21 mouse cellular contexts compared by ENCODE assay signal in the genomic region with DNA sequence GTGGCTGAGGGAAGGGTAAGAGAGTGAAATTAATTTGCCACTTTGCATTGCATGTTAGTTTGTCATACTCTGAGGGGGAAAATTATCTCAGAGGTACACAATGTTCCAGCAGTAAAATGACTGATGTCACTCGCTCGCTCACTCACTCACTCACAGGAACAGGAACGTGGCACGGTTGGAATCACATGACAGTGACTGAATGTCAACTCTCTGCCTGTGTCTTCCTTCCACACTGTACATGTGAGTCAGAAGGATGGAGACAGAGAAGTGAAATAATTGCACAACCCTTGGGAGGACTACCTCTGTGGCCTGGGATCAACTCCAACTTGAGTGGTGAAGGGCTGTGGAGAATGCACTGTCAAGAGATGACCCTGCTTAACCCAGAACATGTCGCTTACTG. TPM values are rescaled to one million over a fixed set of nuclear protein-coding genes. Genes with fewer than 3 reads are reported as not detected.
DNase-seq lines count a peak whose midpoint lies in the region; ATAC-seq and TF ChIP-seq lines count a peak whose summit lies in the region.
"Had no signal": no experiment of that assay in that cellular context is flagged by ENCODE, and none has a peak within 500 bp of the region (broad histone marks: within the 10 kb centered on the region; RNA-seq: fewer than 3 reads in every experiment).

No protein-coding gene starts in this region.

- ATAC-seq in heart, embryonic 12.5 days (ENCODE audit: insufficient number of reproducible peaks, low FRiP score): no peak
- ATAC-seq in Patski: peak; percentile 33
- peak; percentile 78 for ATAC-seq in granulocyte monocyte progenitor cell, adult 5-6 weeks (replicated peaks; ENCODE audit: poor library complexity, severe bottlenecking)
- ATAC-seq in frontal cortex, adult (ENCODE audit: low TSS enrichment): no peak
- ATAC-seq in hindbrain, embryonic 13.5 days (ENCODE audit: low FRiP score): no peak

- no peak overlapping the region for H3K4me3 ChIP-seq in heart, adult 2 months
- no peak overlapping the region for H3K4me3 ChIP-seq in heart, embryonic 12.5 days
- H3K4me3 ChIP-seq in hindbrain, embryonic 13.5 days: no peak overlapping the region
- H3K4me3 ChIP-seq: embryonic facial prominence, embryonic 12.5 days; forebrain, embryonic 10.5 days; limb, embryonic 10.5 days had no signal

- TF ChIP-seq POLR2A in heart, adult 2 months (IDR thresholded peaks at IDR 0.05; ENCODE audit: insufficient read depth, low read depth, low read length): no peak

- CTCF ChIA-PET in Patski (lab: Charles Lee): interaction anchor here (0.7 to 2.7 kb wide), 4 partner anchors 9 to 32 kb away, joined by 3 to 9 read pairs (median 4); no protein-coding TSS in a partner anchor

- POLR2A ChIA-PET in Patski (lab: Charles Lee): interaction anchor here (0.6 kb wide), 1 partner anchor 39 kb away, joined by 3 read pairs; no protein-coding TSS in a partner anchor

- H3K27ac ChIP-seq in heart, adult 2 months: no peak overlapping the region
- H3K27ac ChIP-seq in heart, embryonic 12.5 days (ENCODE audit: poor library complexity, severe bottlenecking): no peak overlapping the region
- no peak overlapping the region for H3K27ac ChIP-seq in hindbrain, embryonic 13.5 days
- H3K27ac ChIP-seq: embryonic facial prominence, embryonic 12.5 days; forebrain, embryonic 10.5 days; limb, embryonic 10.5 days had no signal

- DNase-seq in heart, adult 2 months: peak in 1 of 2 experiments; percentile 5
- peak; percentile 14 for DNase-seq in 3134 (ENCODE audit: extremely low read depth, insufficient read length, low spot score)
- no peak for DNase-seq in Patski (ENCODE audit: low read depth, low spot score)
- no peak for DNase-seq in cerebellum, adult 11-12 months
- DNase-seq: cerebellum, adult 9-11 months; heart, postnatal 36 days; kidney, adult 18-20 months; spleen, adult 18-20 months; thymus, postnatal 4 days had no signal

- TF ChIP-seq CTCF in heart, adult 2 months (IDR thresholded peaks at IDR 0.05): no peak
- no peak for TF ChIP-seq CTCF in Patski (IDR thresholded peaks at IDR 0.05)

- intact Hi-C loops in heart, adult 2 months (cut with DNase I): no loop called here

- H3K79me2 ChIP-seq in heart, adult 2 months (replicated peaks; ENCODE audit: control insufficient read depth, insufficient read depth, low read length): no peaks in the 10 kb centered on the region

- H3K27me3 ChIP-seq in heart, adult 2 months (ENCODE audit: control insufficient read depth, insufficient read depth, low read length): no peaks in the 10 kb centered on the region
- no peaks in the 10 kb centered on the region for H3K27me3 ChIP-seq in heart, embryonic 12.5 days (replicated peaks)
- H3K27me3 ChIP-seq in Patski: no peaks in the 10 kb centered on the region
- H3K27me3 ChIP-seq in hindbrain, embryonic 13.5 days: no peaks in the 10 kb centered on the region
- H3K27me3 ChIP-seq: embryonic facial prominence, embryonic 12.5 days had no signal

- no peak overlapping the region for H3K4me2 ChIP-seq in heart, embryonic 12.5 days
- no peak overlapping the region for H3K4me2 ChIP-seq in hindbrain, embryonic 13.5 days
- H3K4me2 ChIP-seq: embryonic facial prominence, embryonic 12.5 days; midbrain, embryonic 11.5 days had no signal

- H3K36me3 ChIP-seq in heart, adult 2 months (ENCODE audit: control insufficient read depth, insufficient read depth, low read length): peaks cover 4% of the 10 kb centered on the region; the same call in 1 of the 2 replicates
- no peaks in the 10 kb centered on the region for H3K36me3 ChIP-seq in heart, embryonic 12.5 days
- no peaks in the 10 kb centered on the region for H3K36me3 ChIP-seq in hindbrain, embryonic 13.5 days
- H3K36me3 ChIP-seq: embryonic facial prominence, embryonic 12.5 days; forebrain, embryonic 10.5 days; limb, embryonic 10.5 days had no signal

- no peak overlapping the region for H3K9ac ChIP-seq in heart, adult 2 months (ENCODE audit: low read depth, low read length)
- no peak overlapping the region for H3K9ac ChIP-seq in heart, embryonic 12.5 days
- H3K9ac ChIP-seq in hindbrain, embryonic 13.5 days: no peak overlapping the region
- H3K9ac ChIP-seq: embryonic facial prominence, embryonic 12.5 days had no signal

- no peaks in the 10 kb centered on the region for H3K9me3 ChIP-seq in heart, embryonic 12.5 days (replicated peaks)
- H3K9me3 ChIP-seq in hindbrain, embryonic 13.5 days: no peaks in the 10 kb centered on the region
- H3K9me3 ChIP-seq: embryonic facial prominence, embryonic 12.5 days; forebrain, embryonic 10.5 days; limb, embryonic 10.5 days had no signal

- in situ Hi-C loops in Patski (cut with MboI; ENCODE audit: low pct_unique_long_range_greater_than_20kb): no loop called here

- peak; percentile 69; the same call in 1 of the 2 replicates for TF ChIP-seq EP300 in heart, adult 2 months (IDR thresholded peaks at IDR 0.05; ENCODE audit: insufficient read depth, low read depth, low read length)

- WGBS in heart, adult 2 months: 68% methylated on average over 5 of the region's 5 CpGs
- 86% methylated on average over 5 of the region's 5 CpGs for WGBS in heart, embryonic 12.5 days
- WGBS in hindbrain, embryonic 13.5 days: 90% methylated on average over 5 of the region's 5 CpGs

- H3K4me1 ChIP-seq in heart, adult 2 months (ENCODE audit: control insufficient read depth, insufficient read depth, low read length): peaks cover 8% of the 10 kb centered on the region
- H3K4me1 ChIP-seq in heart, embryonic 12.5 days (replicated peaks): peaks cover 28% of the 10 kb centered on the region
- H3K4me1 ChIP-seq in hindbrain, embryonic 13.5 days (replicated peaks): no peaks in the 10 kb centered on the region
- H3K4me1 ChIP-seq: embryonic facial prominence, embryonic 12.5 days; limb, embryonic 10.5 days had no signal

RNA-seq across cellular contexts. Expression of a gene that starts 6.3 kb away (rescaled TPM):
- not detected for total RNA-seq in heart, adult 2 months (2021)
- 0.09 and 0.16 TPM in 2 replicates for polyA plus RNA-seq in heart, adult 2 months (2012; rRNA removed)
- polyA plus RNA-seq in heart, embryonic 12.5 days (2016; fragmentation: Nextera tagmentation; extraction: Ambion mirVana): not detected in 2 replicates
- 0.44 TPM for polyA plus RNA-seq in Patski (2021)
- not detected in 2 replicates for total RNA-seq in granulocyte monocyte progenitor cell, adult 5-6 weeks (2014; fragmentation: Nextera tagmentation)
- 0.05 TPM in 1 of 2 replicates, not detected in the other for total RNA-seq in granulocyte monocyte progenitor cell, adult 5-6 weeks (2017)
- polyA plus RNA-seq in hindbrain, embryonic 13.5 days (2015; fragmentation: Nextera tagmentation; extraction: Ambion mirVana): not detected in 2 replicates
- total RNA-seq: gastrocnemius, adult 8-10 months; heart, postnatal 36 days had no signal
- polyA plus RNA-seq: embryonic facial prominence, embryonic 12.5 days; forebrain, embryonic 10.5 days; large intestine, adult 2 months; limb, embryonic 10.5 days; midbrain, embryonic 11.5 days; neural tube, embryonic 11.5 days had no signal

RNA-seq across cellular contexts. Expression of a gene that starts 28.0 kb away (rescaled TPM):
- 1 to 10 TPM; 1.9 to 2.1 TPM for total RNA-seq in heart, adult 2 months (2021)
- polyA plus RNA-seq in heart, adult 2 months (2012; rRNA removed): 1.0 and 1.1 TPM in 2 replicates
- polyA plus RNA-seq in heart, embryonic 12.5 days (2016; fragmentation: Nextera tagmentation; extraction: Ambion mirVana): 2.0 and 2.1 TPM in 2 replicates
- not detected for polyA plus RNA-seq in Patski (2021)
- total RNA-seq in granulocyte monocyte progenitor cell, adult 5-6 weeks (2014; fragmentation: Nextera tagmentation): 1.9 TPM in 1 of 2 replicates, not detected in the other
- total RNA-seq in granulocyte monocyte progenitor cell, adult 5-6 weeks (2017): 0.36 and 2.2 TPM in 2 replicates
- polyA plus RNA-seq in hindbrain, embryonic 13.5 days (2015; fragmentation: Nextera tagmentation; extraction: Ambion mirVana): 0.23 and 0.44 TPM in 2 replicates
- polyA plus RNA-seq: brain, embryonic 14.5 days had no signal

RNA-seq across cellular contexts. Expression of a gene that starts 42.0 kb away (rescaled TPM):
- not detected for total RNA-seq in heart, adult 2 months (2021)
- not detected in 2 replicates for polyA plus RNA-seq in heart, adult 2 months (2012; rRNA removed)
- not detected in 2 replicates for polyA plus RNA-seq in heart, embryonic 12.5 days (2016; fragmentation: Nextera tagmentation; extraction: Ambion mirVana)
- 0.03 TPM for polyA plus RNA-seq in Patski (2021)
- not detected in 2 replicates for total RNA-seq in granulocyte monocyte progenitor cell, adult 5-6 weeks (2014; fragmentation: Nextera tagmentation)
- total RNA-seq in granulocyte monocyte progenitor cell, adult 5-6 weeks (2017): not detected in 2 replicates
- not detected in 2 replicates for polyA plus RNA-seq in hindbrain, embryonic 13.5 days (2015; fragmentation: Nextera tagmentation; extraction: Ambion mirVana)
- total RNA-seq: heart, postnatal 36 days had no signal
- polyA plus RNA-seq: brain, embryonic 14.5 days; embryonic facial prominence, embryonic 12.5 days; forebrain, embryonic 10.5 days; large intestine, adult 2 months; midbrain, embryonic 11.5 days; neural tube, embryonic 11.5 days had no signal

Comparison
In these comparisons a context has a peak if more than half of its experiments do, and no peak if none do; other contexts are left out.
1. ATAC-seq: peak in Patski (single experiment) and granulocyte monocyte progenitor cell, adult 5-6 weeks (single experiment); none in heart, embryonic 12.5 days (single experiment), frontal cortex, adult (single experiment) and hindbrain, embryonic 13.5 days (single experiment).